Mouse (Mus musculus) urinary bladder, adult 2 months (tissue): ENCODE measurements at regions not wholly inside any gene's neighbourhood (a gene's known extent, or its start where the extent isn't known, plus 50 kb on each side); places are given as distances from the start of the nearest gene placed in this dataset.

Source experiments
- DNase-seq: peaks from one replicate; pipeline ENCODE4 v3.0.0; 2022; ENCODE audit warnings: low spot score

GRCm38 (mm10) chr3:130936336-130936735 is 173.9 kb upstream of the Lef1 start:
- DNase-seq = no peak

GRCm38 (mm10) chr3:130935926-130936315 is 174.3 kb upstream of the Lef1 start:
- DNase-seq = no peak

GRCm38 (mm10) chr3:130935302-130935925 is 174.9 kb upstream of the Lef1 start:
- no peak for DNase-seq

GRCm38 (mm10) chr3:130932723-130933122 is 177.5 kb upstream of the Lef1 start:
- no peak for DNase-seq

GRCm38 (mm10) chr3:130932226-130932625 is 178.0 kb upstream of the Lef1 start:
- no peak for DNase-seq

GRCm38 (mm10) chr3:130925000-130925399 is 185.3 kb upstream of the Lef1 start:
- DNase-seq = no peak

- no peak for DNase-seq
Observed at GRCm38 (mm10) chr3:130923615-130923958, 186.7 kb upstream of the Lef1 start.

- no peak for DNase-seq
Observed at GRCm38 (mm10) chr3:130922812-130923614, 187.3 kb upstream of the Lef1 start.

GRCm38 (mm10) chr3:130921621-130922245 is 188.5 kb upstream of the Lef1 start:
- DNase-seq = no peak

GRCm38 (mm10) chr3:130913812-130914211 is 183.6 kb upstream of the Rpl34 start:
- no peak for DNase-seq

GRCm38 (mm10) chr3:130905101-130905500 is 174.9 kb upstream of the Rpl34 start:
- no peak for DNase-seq

GRCm38 (mm10) chr3:130903329-130903728 is 173.1 kb upstream of the Rpl34 start:
- no peak for DNase-seq

- DNase-seq = no peak
Observed at GRCm38 (mm10) chr3:130902376-130902775, 172.2 kb upstream of the Rpl34 start.

- DNase-seq = no peak
Observed at GRCm38 (mm10) chr3:130901343-130901742, 171.1 kb upstream of the Rpl34 start.

- DNase-seq = no peak
Observed at GRCm38 (mm10) chr3:130900846-130901245, 170.6 kb upstream of the Rpl34 start.

- DNase-seq = no peak
Observed at GRCm38 (mm10) chr3:130900054-130900840, 170.0 kb upstream of the Rpl34 start.

- DNase-seq = no peak
Observed at GRCm38 (mm10) chr3:130894168-130894814, 164.1 kb upstream of the Rpl34 start.

GRCm38 (mm10) chr3:130891310-130891709 is 161.1 kb upstream of the Rpl34 start:
- no peak for DNase-seq

- no peak for DNase-seq
Observed at GRCm38 (mm10) chr3:130888587-130888986, 158.4 kb upstream of the Rpl34 start.

- DNase-seq = no peak
Observed at GRCm38 (mm10) chr3:130887540-130888312, 157.5 kb upstream of the Rpl34 start.

- no peak for DNase-seq
Observed at GRCm38 (mm10) chr3:130885974-130886373, 155.8 kb upstream of the Rpl34 start.
